Mouse (Mus musculus) limb, embryonic 11.5 days (tissue): Measurements from ENCODE around the gene Olfr374. TPM values are rescaled to one million over a fixed set of nuclear protein-coding genes. Genes with fewer than 3 reads are reported as not detected.
A peak's percentile ranks its signal among the peaks of the same experiment; 100 is the strongest.
"Not testable (repeated sequence)": the region's sequence is repeated elsewhere in the genome, so short reads cannot be mapped to it uniquely, and the experiment has no call there.

Experiments used
- ATAC-seq: fragments of 200-750 bp; cut with Nextera tagmentation; 2 replicates; pipeline ENCODE4 v1.8.0; 2017; ENCODE audit warnings: low read depth; ENCODE audit not compliant: insufficient number of reproducible peaks, low FRiP score, low TSS enrichment
- DNase-seq: peaks from one replicate; pipeline ENCODE4 v3.0.0-alpha.2; 2015; ENCODE audit warnings: low spot score
- H3K27ac ChIP-seq: fragments of 300-500 bp; sonication (generic); replicated peaks from 2 replicates; pipeline ENCODE4 v1.5.1; 2014; ENCODE audit warnings: low read depth, mild to moderate bottlenecking, low read length
- H3K27me3 ChIP-seq: fragments of 300-500 bp; sonication (generic); 2 replicates; pipeline ENCODE4 v1.6.1; 2014; ENCODE audit warnings: mild to moderate bottlenecking, low read length, mixed read lengths; ENCODE audit not compliant: control insufficient read depth, insufficient read depth
- H3K36me3 ChIP-seq: fragments of 300-500 bp; sonication (generic); 2 replicates; pipeline ENCODE4 v1.6.1; 2014; ENCODE audit warnings: mild to moderate bottlenecking, low read length, moderate library complexity, mixed read lengths; ENCODE audit not compliant: control insufficient read depth, insufficient read depth
- H3K4me1 ChIP-seq: fragments of 300-500 bp; sonication (generic); 2 replicates; pipeline ENCODE4 v1.6.1; 2014; ENCODE audit warnings: low read length, mixed read lengths; ENCODE audit not compliant: control insufficient read depth, insufficient read depth
- H3K4me2 ChIP-seq: fragments of 300-500 bp; sonication (generic); 2 replicates; pipeline ENCODE4 v1.6.1; 2014; ENCODE audit warnings: low read depth, mild to moderate bottlenecking, moderate library complexity; ENCODE audit not compliant: severe bottlenecking
- H3K4me3 ChIP-seq: fragments of 300-500 bp; sonication (generic); 2 replicates; pipeline ENCODE4 v1.5.1; 2014; ENCODE audit warnings: low read depth, low read length
- H3K9ac ChIP-seq: fragments of 300-500 bp; sonication (generic); 2 replicates; pipeline ENCODE4 v1.6.1; 2014; ENCODE audit warnings: mild to moderate bottlenecking, low read length
- H3K9me3 ChIP-seq: fragments of 300-500 bp; sonication (generic); 2 replicates; pipeline ENCODE4 v1.6.1; 2016; ENCODE audit warnings: low read length; ENCODE audit not compliant: control insufficient read depth
- WGBS: fragments of 180-500 bp; shearing (Covaris S2); extraction: QIAGEN DNeasy Blood & Tissue Kit; methylation state at CpG from one replicate; pipeline ENCODE4 v1.1.7; 2014; 5-methylcytosine and 5-hydroxymethylcytosine counted together
- polyA plus RNA-seq: library from polyadenylated mRNA; unstranded; fragments of >200 nt; fragmentation: Nextera tagmentation; extraction: Ambion mirVana; gene quantifications from 2 replicates; pipeline ENCODE4 v1.2.1, GENCODE M21; 2014

The Olfr374 gene
- not detected in 2 replicates for polyA plus RNA-seq

- no peaks in the 10 kb centered on the region for H3K36me3 ChIP-seq
- DNase-seq: no peak
- no peak within 1 kb of the TSS for H3K27ac ChIP-seq
- no peak within 1 kb of the TSS for H3K4me2 ChIP-seq
- no peak for ATAC-seq
- H3K9ac ChIP-seq: no peak within 1 kb of the TSS
- no peaks in the 10 kb centered on the region for H3K4me1 ChIP-seq
- H3K9me3 ChIP-seq: no peaks in the 10 kb centered on the region
- no peak within 1 kb of the TSS for H3K4me3 ChIP-seq
- 90% methylated on average over 3 of the region's 3 CpGs for WGBS
- H3K27me3 ChIP-seq: no peaks in the 10 kb centered on the region
These were observed at the start of gene Olfr374 for GRCm38 (mm10) chr8:72106740-72107139. Gene Olfr374, plus strand, starts transcription at chr8:72107040.

- not testable (repeated sequence) for H3K27ac ChIP-seq, DNase-seq, H3K4me1 ChIP-seq, ATAC-seq, H3K9ac ChIP-seq, H3K27me3 ChIP-seq, H3K9me3 ChIP-seq, H3K4me2 ChIP-seq, H3K4me3 ChIP-seq, H3K36me3 ChIP-seq
- 85% methylated on average over 3 of the region's 4 CpGs for whole genome bisulfite sequencing
These were observed 49.2 kb upstream of the Olfr374 start for GRCm38 (mm10) chr8:72057643-72058042.

GRCm38 (mm10) chr8:72066819-72067399, 39.9 kb upstream of the Olfr374 start:
- not testable (repeated sequence) for H3K9me3 ChIP-seq, H3K4me3 ChIP-seq, H3K27me3 ChIP-seq, H3K4me1 ChIP-seq, ATAC-seq, H3K4me2 ChIP-seq, DNase-seq, H3K27ac ChIP-seq, H3K36me3 ChIP-seq, H3K9ac ChIP-seq
- WGBS: 92% methylated on average over 1 of the region's 1 CpGs

- not testable (repeated sequence) for H3K9me3 ChIP-seq, H3K27me3 ChIP-seq, H3K4me3 ChIP-seq, ATAC-seq, H3K4me2 ChIP-seq, DNase-seq, H3K4me1 ChIP-seq, H3K27ac ChIP-seq, H3K9ac ChIP-seq, H3K36me3 ChIP-seq
These were observed 24.0 kb upstream of the Olfr374 start, which contains the start of gene Olfr373 for GRCm38 (mm10) chr8:72082877-72083276. Gene Olfr373, plus strand, starts transcription at chr8:72083177.

GRCm38 (mm10) chr8:72084744-72085143, 22.1 kb upstream of the Olfr374 start:
- Histone ChIP-seq H3K36me3 (no peaks in the 10 kb centered on the region), H3K27me3 (no peaks in the 10 kb centered on the region), H3K27ac (no peak overlapping the region), H3K9ac (no peak overlapping the region), H3K4me2 (no peak overlapping the region), H3K4me1 (no peaks in the 10 kb centered on the region), H3K9me3 (no peaks in the 10 kb centered on the region), H3K4me3 (no peak overlapping the region)
- ATAC-seq: no peak
- 75% methylated on average over 5 of the region's 5 CpGs for WGBS
- DNase-seq: peak; percentile 16

- not testable (repeated sequence) for H3K4me3 ChIP-seq, H3K9ac ChIP-seq, H3K4me2 ChIP-seq, H3K9me3 ChIP-seq, ATAC-seq, H3K4me1 ChIP-seq, H3K36me3 ChIP-seq, H3K27ac ChIP-seq, H3K27me3 ChIP-seq
- 87% methylated on average over 3 of the region's 3 CpGs for WGBS
- peak; percentile 21 for DNase-seq
These were observed 19.2 kb upstream of the Olfr374 start for GRCm38 (mm10) chr8:72087611-72088010.

- H3K4me3 ChIP-seq, ATAC-seq, H3K9me3 ChIP-seq, H3K9ac ChIP-seq, H3K27ac ChIP-seq, H3K27me3 ChIP-seq, H3K36me3 ChIP-seq, H3K4me1 ChIP-seq, H3K4me2 ChIP-seq, DNase-seq: not testable (repeated sequence)
These were observed 10.1 kb upstream of the Olfr374 start for GRCm38 (mm10) chr8:72096721-72097120.

GRCm38 (mm10) chr8:72099377-72100103, 7.3 kb upstream of the Olfr374 start:
- not testable (repeated sequence) for DNase-seq, ATAC-seq, H3K9ac ChIP-seq, H3K36me3 ChIP-seq, H3K9me3 ChIP-seq, H3K27ac ChIP-seq, H3K4me2 ChIP-seq, H3K4me3 ChIP-seq, H3K27me3 ChIP-seq, H3K4me1 ChIP-seq
- 59% methylated on average over 6 of the region's 7 CpGs for WGBS
